Mouse (Mus musculus) MN1 (cell line): Measurements from ENCODE around the gene Flot2.

Experiments
- DNase-seq: peaks from one replicate; pipeline ENCODE4 v3.0.0-alpha.2; 2016; ENCODE audit warnings: low spot score

The Flot2 gene

GRCm38 (mm10) chr11:78102958-78103747 lies 65.4 kb downstream of the Flot2 start:
- no peak for DNase-seq

GRCm38 (mm10) chr11:78104501-78104900 lies 66.8 kb downstream of the Flot2 start:
- DNase-seq = no peak
